Mouse (Mus musculus) embryonic facial prominence, embryonic 11.5 days (tissue): ENCODE data around the gene Spcs2. TPM values are rescaled to one million over a fixed set of nuclear protein-coding genes. Genes with fewer than 3 reads are reported as not detected.
A peak's percentile ranks its signal among the peaks of the same experiment; 100 is the strongest.

Experiments used
- ATAC-seq: fragments of 200-750 bp; cut with Nextera tagmentation; replicated peaks from 2 replicates; pipeline ENCODE4 v1.8.0; 2017; ENCODE audit warnings: low read depth; ENCODE audit not compliant: insufficient number of reproducible peaks, low FRiP score, low TSS enrichment
- DNase-seq: peaks from one replicate; pipeline ENCODE4 v3.0.0-alpha.2; 2015; ENCODE audit warnings: low spot score
- H3K27ac ChIP-seq: fragments of 300-500 bp; sonication (generic); replicated peaks from 2 replicates; pipeline ENCODE4 v1.5.1; 2014; ENCODE audit warnings: mild to moderate bottlenecking, low read depth, low read length, control low read depth
- H3K27me3 ChIP-seq: fragments of 300-500 bp; sonication (generic); 2 replicates; pipeline ENCODE4 v1.6.1; 2014; ENCODE audit warnings: mild to moderate bottlenecking, low read length, moderate library complexity, mixed read lengths; ENCODE audit not compliant: control insufficient read depth, insufficient read depth
- H3K36me3 ChIP-seq: fragments of 300-500 bp; sonication (generic); replicated peaks from 2 replicates; pipeline ENCODE4 v1.6.1; 2014; ENCODE audit warnings: low read depth, mild to moderate bottlenecking, low read length, moderate library complexity, mixed read lengths; ENCODE audit not compliant: control insufficient read depth, insufficient read depth
- H3K4me1 ChIP-seq: fragments of 300-500 bp; sonication (generic); 2 replicates; pipeline ENCODE4 v1.6.1; 2014; ENCODE audit warnings: low read length, mixed read lengths; ENCODE audit not compliant: control insufficient read depth, insufficient read depth
- H3K4me2 ChIP-seq: fragments of 300-500 bp; sonication (generic); 2 replicates; pipeline ENCODE4 v1.6.1; 2014; ENCODE audit warnings: low read depth, mild to moderate bottlenecking, control low read depth, low read length, moderate library complexity
- H3K4me3 ChIP-seq: fragments of 300-500 bp; sonication (generic); 2 replicates; pipeline ENCODE4 v1.5.1; 2014; ENCODE audit warnings: low read depth, low read length, control low read depth
- H3K9ac ChIP-seq: fragments of 300-500 bp; sonication (generic); replicated peaks from 2 replicates; pipeline ENCODE4 v1.6.1; 2014; ENCODE audit warnings: mild to moderate bottlenecking, control low read depth, low read length
- H3K9me3 ChIP-seq: fragments of 300-500 bp; sonication (generic); replicated peaks from 2 replicates; pipeline ENCODE4 v1.6.1; 2016; ENCODE audit warnings: mild to moderate bottlenecking, low read length, inconsistent platforms, mixed read lengths; ENCODE audit not compliant: control insufficient read depth
- WGBS: fragments of 180-500 bp; shearing (Covaris S2); extraction: QIAGEN DNeasy Blood & Tissue Kit; methylation state at CpG from one replicate; pipeline ENCODE4 v1.1.7; 2014; 5-methylcytosine and 5-hydroxymethylcytosine counted together
- polyA plus RNA-seq: library from polyadenylated mRNA; unstranded; fragments of >200 nt; fragmentation: Nextera tagmentation; extraction: Ambion mirVana; gene quantifications from 2 replicates; pipeline ENCODE4 v1.2.1, GENCODE M21; 2014

The Spcs2 gene
- polyA plus RNA-seq, 1 experiment from 2014 or later = 360 TPM

DNA sequence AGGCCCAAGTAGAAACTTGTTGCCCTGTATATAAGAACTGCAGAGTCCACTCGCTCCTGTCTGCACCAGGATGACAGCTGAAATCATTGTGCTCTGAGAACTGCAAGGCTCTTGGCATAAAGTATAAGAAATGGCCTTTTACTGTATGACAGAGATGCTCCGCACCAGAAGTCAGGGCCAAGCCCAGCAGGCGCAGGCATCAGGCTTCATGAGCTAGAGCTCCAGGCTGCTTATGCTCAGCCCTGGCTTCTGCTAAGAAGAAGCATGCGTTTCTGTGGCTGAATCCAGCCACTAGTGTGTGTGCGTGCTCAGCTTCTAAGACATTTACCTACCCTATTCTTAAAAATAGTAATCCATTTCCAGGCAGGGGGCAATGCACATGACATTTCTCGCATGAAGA lies 31.2 kb upstream of the Spcs2 start:
- Histone ChIP-seq H3K36me3 (no peaks in the 10 kb centered on the region), H3K4me1 (no peaks in the 10 kb centered on the region), H3K27ac (no peak overlapping the region), H3K4me2 (no peak overlapping the region), H3K9ac (no peak overlapping the region), H3K4me3 (no peak overlapping the region), H3K9me3 (no peaks in the 10 kb centered on the region), H3K27me3 (no peaks in the 10 kb centered on the region)
- WGBS = 81% methylated on average over 6 of the region's 6 CpGs
- DNase-seq (no peak), ATAC-seq (no peak)

DNA sequence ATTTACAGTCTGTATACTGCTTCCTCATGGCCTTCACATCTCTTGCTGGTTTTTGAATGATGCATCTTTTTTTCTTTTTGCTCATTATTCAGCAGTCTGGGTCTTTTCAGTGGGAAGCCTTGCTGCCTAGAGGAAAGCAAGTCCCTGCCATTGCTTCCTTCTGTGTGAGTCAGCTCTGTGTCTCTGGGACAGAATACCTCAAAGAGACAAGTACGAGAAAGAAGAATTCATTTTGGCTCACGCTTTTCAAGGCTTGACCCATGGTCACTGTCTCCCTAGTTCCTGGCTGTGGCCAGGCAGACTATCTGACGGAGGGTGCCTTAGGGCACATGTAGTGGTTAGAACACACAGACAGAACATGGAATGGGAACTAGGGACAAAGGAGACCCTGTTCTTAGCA lies 30.7 kb upstream of the Spcs2 start:
- no peak overlapping the region for H3K4me2 ChIP-seq
- no peaks in the 10 kb centered on the region for H3K4me1 ChIP-seq
- H3K36me3 ChIP-seq = no peaks in the 10 kb centered on the region
- no peaks in the 10 kb centered on the region for H3K9me3 ChIP-seq
- no peak overlapping the region for H3K9ac ChIP-seq
- ATAC-seq (no peak), DNase-seq (no peak)
- H3K27me3 ChIP-seq = no peaks in the 10 kb centered on the region
- H3K4me3 ChIP-seq = no peak overlapping the region
- 67% methylated on average over 3 of the region's 3 CpGs for WGBS
- no peak overlapping the region for H3K27ac ChIP-seq

GRCm38 (mm10) chr7:99892351-99892750 lies 29.1 kb upstream of the Spcs2 start:
- H3K27me3 ChIP-seq = no peaks in the 10 kb centered on the region
- H3K9me3 ChIP-seq = no peaks in the 10 kb centered on the region
- no peak overlapping the region for H3K4me3 ChIP-seq
- H3K4me2 ChIP-seq = no peak overlapping the region
- no peaks in the 10 kb centered on the region for H3K4me1 ChIP-seq
- no peak for ATAC-seq
- 90% methylated on average over 2 of the region's 2 CpGs for WGBS
- H3K36me3 ChIP-seq = no peaks in the 10 kb centered on the region
- H3K27ac ChIP-seq = no peak overlapping the region
- no peak overlapping the region for H3K9ac ChIP-seq
- DNase-seq = no peak

DNA sequence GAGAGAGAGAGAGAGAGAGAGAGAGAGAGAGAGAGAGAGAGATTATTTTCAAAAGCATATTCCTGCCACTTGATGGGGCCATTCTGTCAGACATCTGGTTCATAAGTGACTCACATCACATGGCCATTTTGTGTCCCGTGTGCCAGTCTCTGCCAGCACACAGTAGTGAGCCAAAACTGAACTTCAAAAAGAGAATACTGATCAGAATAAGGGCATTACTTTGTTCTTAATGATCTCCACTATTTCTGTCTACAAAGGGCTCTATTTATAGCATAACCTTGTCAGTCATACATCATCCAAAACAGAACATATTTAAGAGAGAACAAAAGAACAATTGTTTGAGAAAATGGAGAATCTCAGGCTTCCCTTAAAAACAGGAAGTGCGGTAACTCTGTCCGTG lies 28.2 kb upstream of the Spcs2 start:
- Histone ChIP-seq H3K27me3 (no peaks in the 10 kb centered on the region), H3K9me3 (no peaks in the 10 kb centered on the region), H3K27ac (no peak overlapping the region), H3K9ac (no peak overlapping the region), H3K4me1 (no peaks in the 10 kb centered on the region), H3K4me3 (no peak overlapping the region), H3K4me2 (no peak overlapping the region), H3K36me3 (no peaks in the 10 kb centered on the region)
- ATAC-seq (no peak), DNase-seq (no peak)
- 44% methylated on average over 3 of the region's 3 CpGs for WGBS

GRCm38 (mm10) chr7:99890168-99890755 lies 27.0 kb upstream of the Spcs2 start:
- no peaks in the 10 kb centered on the region for H3K9me3 ChIP-seq
- no peak overlapping the region for H3K27ac ChIP-seq
- ATAC-seq = no peak
- no peak for DNase-seq
- no peaks in the 10 kb centered on the region for H3K27me3 ChIP-seq
- H3K9ac ChIP-seq = no peak overlapping the region
- H3K4me2 ChIP-seq = no peak overlapping the region
- WGBS = 64% methylated on average over 3 of the region's 3 CpGs
- H3K4me3 ChIP-seq = no peak overlapping the region
- H3K4me1 ChIP-seq = no peaks in the 10 kb centered on the region
- no peaks in the 10 kb centered on the region for H3K36me3 ChIP-seq

GRCm38 (mm10) chr7:99889175-99889880 lies 26.1 kb upstream of the Spcs2 start:
- no peak overlapping the region for H3K4me2 ChIP-seq
- DNase-seq (peak; percentile 27), ATAC-seq (no peak)
- no peak overlapping the region for H3K9ac ChIP-seq
- no peaks in the 10 kb centered on the region for H3K36me3 ChIP-seq
- H3K4me1 ChIP-seq = no peaks in the 10 kb centered on the region
- WGBS = 43% methylated on average over 10 of the region's 10 CpGs
- H3K9me3 ChIP-seq = no peaks in the 10 kb centered on the region
- no peak overlapping the region for H3K4me3 ChIP-seq
- no peak overlapping the region for H3K27ac ChIP-seq
- H3K27me3 ChIP-seq = no peaks in the 10 kb centered on the region

DNA sequence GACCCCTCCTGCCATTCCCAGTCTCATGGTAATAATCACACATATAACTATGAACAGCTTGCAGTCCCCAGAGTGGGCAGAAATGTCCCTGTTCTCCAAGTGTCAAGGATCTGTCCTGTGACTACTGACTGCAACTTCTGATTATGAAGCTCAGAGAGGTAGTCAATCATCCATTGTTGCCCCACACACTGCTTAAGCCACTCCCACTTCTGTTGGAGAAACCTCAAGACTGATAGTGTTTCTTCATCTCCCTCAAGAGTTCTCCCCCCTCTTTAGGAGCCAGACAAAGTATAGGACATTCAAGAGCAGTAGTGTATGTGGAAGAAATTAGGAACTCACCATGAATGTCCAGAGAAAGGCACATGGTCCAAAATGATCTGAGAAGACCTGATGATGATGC lies 24.5 kb upstream of the Spcs2 start:
- ATAC-seq = no peak
- Histone ChIP-seq H3K4me3 (no peak overlapping the region), H3K4me2 (no peak overlapping the region), H3K36me3 (no peaks in the 10 kb centered on the region), H3K9ac (no peak overlapping the region), H3K4me1 (no peaks in the 10 kb centered on the region), H3K9me3 (no peaks in the 10 kb centered on the region), H3K27ac (no peak overlapping the region), H3K27me3 (no peaks in the 10 kb centered on the region)
- no peak for DNase-seq

GRCm38 (mm10) chr7:99887230-99887735 lies 24.0 kb upstream of the Spcs2 start:
- no peak overlapping the region for H3K9ac ChIP-seq
- ATAC-seq (no peak), DNase-seq (no peak)
- H3K27ac ChIP-seq = no peak overlapping the region
- no peaks in the 10 kb centered on the region for H3K9me3 ChIP-seq
- H3K4me2 ChIP-seq = no peak overlapping the region
- WGBS = 88% methylated on average over 2 of the region's 2 CpGs
- H3K36me3 ChIP-seq = no peaks in the 10 kb centered on the region
- H3K4me1 ChIP-seq = no peaks in the 10 kb centered on the region
- no peaks in the 10 kb centered on the region for H3K27me3 ChIP-seq
- no peak overlapping the region for H3K4me3 ChIP-seq
